Mouse (Mus musculus) B cell, adult 67 days (primary cell): ENCODE data around the gene Gm44. TPM values are rescaled to one million over a fixed set of nuclear protein-coding genes. Genes with fewer than 3 reads are reported as not detected.

ENCODE experiments used
- total RNA-seq, 2 experiments: library from RNA; stranded (reverse); gene quantifications; 4 replicates each; pipeline ENCODE4 v1.2.4; 2023

Gene Gm44
- not detected for total RNA-seq

GRCm38 (mm10) chrX:90891842-90892241 lies at the start of gene Gm44:
Gene Gm44 (plus strand): TSS chrX:90892142.

